Mouse (Mus musculus) adrenal gland, adult 18-20 months (tissue): ENCODE results near the gene Nfic. TPM values are rescaled to one million over a fixed set of nuclear protein-coding genes. Genes with fewer than 3 reads are reported as not detected.
A peak's percentile ranks its signal among the peaks of the same experiment; 100 is the strongest.

Source experiments
- DNase-seq, 2 experiments: peaks; one replicate each; pipeline ENCODE4 v3.0.0; 2021 to 2022; ENCODE audit warnings: low spot score in 2 of 2
- total RNA-seq, 2 experiments: library from RNA; stranded (reverse); gene quantifications; 1 replicate in 1 of 2; 2 replicates in 1 of 2; pipeline ENCODE4 v1.2.3; 2021

Gene Nfic
- total RNA-seq, 2 experiments from 2014 or later: 69.1 to 78.7 TPM

DNA sequence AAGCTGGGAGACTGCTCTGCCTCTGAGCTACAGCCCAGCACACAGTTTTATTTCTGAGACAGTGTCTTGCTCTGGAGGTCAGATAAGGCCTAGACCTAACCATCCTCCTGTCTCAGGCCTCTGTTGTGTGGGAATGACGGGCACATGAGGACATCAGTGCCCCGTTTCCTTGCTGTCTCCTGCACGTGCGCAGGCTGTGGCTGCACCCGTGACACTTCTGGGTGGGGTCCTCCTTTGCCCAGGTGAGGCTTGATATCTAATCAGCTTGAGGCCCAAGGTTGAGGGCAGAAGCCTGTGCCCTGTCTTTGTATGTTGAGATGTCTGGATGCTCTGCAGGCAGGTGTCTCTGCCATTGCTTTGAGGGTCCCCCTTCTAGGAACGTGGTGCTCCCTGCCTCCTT lies 63.2 kb downstream of the Nfic start:
- no peak for DNase-seq

DNA sequence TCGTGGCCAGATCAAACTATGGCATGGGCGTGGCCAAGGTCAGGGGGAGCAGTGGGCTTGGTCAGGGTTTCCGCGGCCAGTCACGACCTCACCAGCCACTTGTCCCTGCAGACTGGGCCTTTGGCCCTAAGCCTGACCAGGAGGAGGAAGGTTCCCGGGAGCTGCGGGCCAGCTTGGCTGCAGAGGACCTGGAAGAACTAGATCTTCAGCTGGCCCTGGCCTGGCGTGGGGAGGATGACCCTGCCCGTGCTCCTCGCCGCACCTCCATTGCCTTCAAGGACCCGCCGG lies 64.8 kb downstream of the Nfic start:
- no peak for DNase-seq

DNA sequence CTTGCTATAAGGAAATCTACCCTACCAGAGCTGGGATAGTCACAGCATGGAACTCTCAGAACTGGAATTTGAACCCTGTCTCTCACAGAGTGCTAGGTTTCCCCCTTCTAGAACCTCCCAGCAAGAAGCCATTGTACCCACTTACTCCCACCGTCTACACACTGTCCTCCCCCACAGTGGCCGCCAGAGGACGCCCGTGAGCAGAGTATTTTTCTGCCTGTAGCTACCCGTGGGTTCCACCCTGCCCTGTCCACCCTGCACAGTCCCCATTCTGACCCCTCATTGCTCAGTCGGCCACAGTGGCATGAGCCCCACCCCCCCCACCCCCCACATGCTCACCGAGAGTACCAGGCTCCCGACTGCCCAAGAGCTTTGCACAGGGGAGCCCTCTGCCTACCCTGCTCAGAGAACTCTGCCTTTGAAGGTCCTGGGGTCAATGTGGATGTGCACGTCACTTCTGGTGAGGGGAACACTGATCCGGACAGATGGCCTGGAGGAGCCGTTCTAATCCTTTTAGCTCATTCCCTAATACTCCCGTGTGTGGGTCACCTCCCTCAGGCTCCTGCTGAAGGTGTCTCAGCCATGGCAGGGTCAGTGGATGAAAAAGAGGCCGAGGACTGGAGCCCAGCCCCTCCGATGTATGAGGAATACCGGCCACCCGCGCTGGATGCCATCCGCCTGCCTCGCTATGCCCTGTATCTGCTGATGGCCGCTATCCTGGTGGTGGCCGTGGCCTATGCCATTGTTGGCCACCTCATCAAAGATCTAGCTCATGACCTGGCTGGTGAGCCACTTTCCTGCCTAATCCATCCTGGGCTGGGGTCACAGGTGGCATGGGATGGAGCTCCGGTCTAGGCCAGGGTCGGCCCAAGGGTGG lies 65.4 kb downstream of the Nfic start:
- peak; percentile 83 to 85 for DNase-seq

DNA sequence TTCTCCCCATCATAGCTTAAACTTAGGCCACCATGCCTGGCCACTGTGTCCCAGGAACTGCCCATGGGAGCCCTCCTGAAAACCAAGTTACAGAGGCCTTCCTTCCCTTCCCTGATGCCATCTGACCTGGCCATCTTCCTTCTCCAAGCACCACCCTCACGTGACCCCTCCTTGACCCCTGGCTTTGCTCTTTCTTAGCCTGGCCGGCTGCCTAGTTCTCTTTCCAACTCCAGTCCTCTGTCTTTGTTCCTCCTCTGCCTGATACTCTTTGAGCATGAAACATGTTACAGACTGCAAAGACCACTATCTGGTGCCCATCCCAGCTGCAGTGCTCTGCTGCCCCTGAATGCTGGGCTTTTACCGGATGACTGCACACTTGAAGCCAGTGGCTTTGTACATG lies 66.1 kb downstream of the Nfic start:
- no peak for DNase-seq

DNA sequence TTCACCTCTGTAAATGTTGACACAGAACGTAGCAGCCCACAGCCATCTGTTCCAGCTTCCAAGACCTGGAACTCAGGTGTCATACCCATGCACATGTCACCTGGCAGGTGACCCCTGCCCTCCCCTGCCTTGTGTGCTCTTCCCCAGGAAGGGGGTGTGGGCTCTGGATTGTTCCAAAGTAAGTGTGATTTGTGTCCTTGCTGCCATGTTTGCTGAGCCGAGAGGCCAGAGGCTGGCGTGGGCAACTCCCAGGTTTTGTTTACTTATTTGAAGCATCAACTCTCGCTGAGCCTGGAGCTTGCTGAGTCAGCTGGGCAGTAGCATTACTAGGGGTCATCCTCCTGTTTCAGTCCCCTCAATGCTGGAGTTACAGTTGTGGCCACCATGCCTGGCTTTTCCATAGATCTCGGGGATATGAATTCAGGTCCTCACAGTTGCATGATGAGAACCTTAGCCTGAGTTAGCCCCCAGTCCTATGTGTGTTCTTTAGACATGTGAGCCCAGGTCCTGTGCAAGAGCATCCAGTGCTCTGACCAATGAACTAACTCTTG lies 66.9 kb downstream of the Nfic start, which contains the start of gene Gm48552:
TSS of gene Gm48552 (plus strand) at position 501 of the 551 bp plus-strand sequence.
- DNase-seq: no peak

DNA sequence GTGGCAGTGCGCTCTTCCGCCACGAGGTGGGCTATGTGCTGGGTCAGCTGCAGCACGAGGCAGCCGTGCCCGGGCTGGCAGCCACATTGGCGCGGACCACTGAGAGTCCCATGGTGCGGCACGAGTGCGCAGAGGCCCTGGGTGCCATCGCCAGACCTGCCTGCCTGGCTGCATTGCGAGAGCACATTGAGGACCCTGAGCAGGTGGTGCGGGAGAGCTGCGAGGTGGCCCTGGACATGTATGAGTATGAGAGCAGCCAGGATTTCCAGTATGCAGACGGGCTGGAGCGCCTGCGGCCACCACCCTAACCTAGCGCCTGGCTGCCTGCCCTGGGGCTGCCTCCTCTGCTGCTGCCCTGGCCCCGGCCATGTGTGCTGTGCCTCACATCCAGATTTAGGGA lies 67.7 kb downstream of the Nfic start:
- DNase-seq: no peak

DNA sequence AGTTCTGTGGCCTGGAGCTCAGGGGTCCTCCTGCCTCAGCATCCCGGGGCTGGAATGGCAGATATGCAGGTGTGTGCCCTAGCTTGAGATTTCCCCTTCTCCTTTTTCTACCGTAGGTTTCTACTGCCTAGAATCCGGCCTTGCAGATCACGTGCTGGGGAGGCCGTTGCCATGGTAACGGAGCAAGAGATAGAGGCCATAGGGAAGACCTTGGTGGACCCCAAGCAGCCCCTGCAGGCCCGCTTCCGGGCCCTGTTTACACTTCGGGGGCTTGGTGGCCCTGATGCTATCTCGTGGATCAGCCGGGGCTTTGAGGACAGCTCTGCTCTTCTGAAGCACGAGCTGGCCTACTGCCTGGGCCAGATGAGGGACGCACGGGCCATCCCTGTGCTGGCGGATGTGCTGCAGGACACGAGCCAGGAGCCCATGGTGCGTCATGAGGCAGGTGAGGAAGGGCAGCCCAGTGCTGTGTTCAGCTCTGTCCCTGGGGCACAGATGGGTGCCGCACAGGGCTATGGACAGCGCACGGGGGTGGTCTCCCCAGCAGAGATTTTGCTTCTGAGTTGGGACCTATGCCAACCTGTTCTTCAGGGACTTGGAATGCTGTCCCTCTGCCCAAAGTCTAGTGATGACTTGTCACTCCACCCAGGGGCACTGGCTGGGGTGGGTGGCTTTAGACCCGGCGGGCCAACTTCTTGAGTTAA lies 69.7 kb downstream of the Nfic start:
- no peak for DNase-seq

DNA sequence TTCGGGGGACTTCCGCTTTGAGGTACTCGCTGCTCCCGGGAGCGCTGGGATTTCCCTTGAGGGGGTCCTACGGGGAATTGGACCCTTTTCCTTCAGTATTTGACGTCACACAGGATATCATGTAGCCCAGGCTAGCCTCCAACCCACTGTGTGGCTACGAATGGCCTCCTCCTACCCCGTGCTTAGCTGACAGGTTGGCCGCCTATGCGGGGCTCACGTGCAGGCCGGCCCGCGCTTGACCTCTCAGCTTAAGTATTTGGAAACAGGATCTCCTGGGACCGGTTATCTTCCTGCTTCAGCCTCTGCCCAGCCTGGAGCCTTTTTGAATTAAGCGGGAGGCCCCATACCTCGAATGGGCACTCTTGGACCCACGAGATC lies 70.8 kb downstream of the Nfic start:
- no peak for DNase-seq

DNA sequence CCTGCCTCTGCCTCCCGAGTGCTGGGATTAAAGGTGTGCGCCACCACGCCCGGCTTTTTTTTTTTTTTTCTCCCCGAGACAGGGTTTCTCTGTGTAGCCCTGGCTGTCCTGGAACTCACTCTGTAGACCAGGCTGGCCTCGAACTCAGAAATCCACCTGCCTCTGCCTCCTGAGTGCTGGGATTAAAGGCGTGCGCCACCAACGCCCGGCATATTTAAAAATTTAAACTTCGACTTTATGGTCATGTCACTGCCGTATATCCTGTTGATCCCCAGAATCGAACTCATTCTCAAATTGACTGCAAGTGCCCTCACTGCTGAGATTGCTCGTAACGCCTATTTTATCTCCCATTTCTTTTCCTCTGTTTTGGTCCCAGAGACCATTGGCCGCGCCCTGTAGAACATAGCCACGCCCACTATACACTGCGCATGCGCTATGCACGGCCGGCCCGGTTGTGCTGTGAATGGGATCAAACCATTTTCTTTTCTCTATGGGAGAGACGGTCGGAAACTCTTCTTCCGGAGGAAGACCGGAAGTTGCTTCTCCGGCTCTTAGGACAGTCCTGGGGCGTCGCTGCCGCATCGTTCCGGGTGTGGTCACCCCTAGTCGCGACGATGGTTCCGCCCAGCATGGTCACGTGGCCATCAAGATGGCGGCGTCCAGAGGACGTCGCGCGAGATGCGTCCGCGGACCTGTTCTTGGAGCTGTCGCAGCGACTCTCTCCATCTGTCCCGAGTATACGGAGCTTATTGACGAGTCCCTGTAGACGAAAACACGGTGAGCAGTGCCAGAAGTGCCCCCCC lies 71.4 kb downstream of the Nfic start, which contains the start of the genes Dohh and Gm48551:
TSS of gene Dohh (plus strand) at position 627 of the 803 bp plus-strand sequence.
TSS of gene Gm48551 (plus strand) at position 665 of the 803 bp plus-strand sequence.
- DNase-seq: peak; percentile 99

DNA sequence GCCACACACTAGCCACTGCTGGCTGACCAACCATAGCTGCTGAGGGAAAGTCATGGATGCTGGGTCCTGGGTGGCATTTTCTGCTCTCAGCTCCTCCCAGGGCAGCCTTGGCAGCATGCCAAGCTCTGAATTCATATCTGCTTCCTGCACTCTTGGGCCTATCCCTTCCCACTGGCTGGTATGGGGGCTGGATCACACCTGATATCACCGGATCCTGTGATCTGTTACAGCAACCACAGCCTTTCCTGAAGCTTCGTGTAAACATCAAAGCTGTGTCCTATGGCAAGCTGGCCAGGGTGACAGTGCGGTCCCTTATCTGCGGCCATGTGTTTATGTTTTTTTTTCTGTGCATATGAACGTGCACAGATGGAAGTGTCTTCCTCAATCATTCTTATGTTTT lies 73.4 kb downstream of the Nfic start:
- no peak for DNase-seq

DNA sequence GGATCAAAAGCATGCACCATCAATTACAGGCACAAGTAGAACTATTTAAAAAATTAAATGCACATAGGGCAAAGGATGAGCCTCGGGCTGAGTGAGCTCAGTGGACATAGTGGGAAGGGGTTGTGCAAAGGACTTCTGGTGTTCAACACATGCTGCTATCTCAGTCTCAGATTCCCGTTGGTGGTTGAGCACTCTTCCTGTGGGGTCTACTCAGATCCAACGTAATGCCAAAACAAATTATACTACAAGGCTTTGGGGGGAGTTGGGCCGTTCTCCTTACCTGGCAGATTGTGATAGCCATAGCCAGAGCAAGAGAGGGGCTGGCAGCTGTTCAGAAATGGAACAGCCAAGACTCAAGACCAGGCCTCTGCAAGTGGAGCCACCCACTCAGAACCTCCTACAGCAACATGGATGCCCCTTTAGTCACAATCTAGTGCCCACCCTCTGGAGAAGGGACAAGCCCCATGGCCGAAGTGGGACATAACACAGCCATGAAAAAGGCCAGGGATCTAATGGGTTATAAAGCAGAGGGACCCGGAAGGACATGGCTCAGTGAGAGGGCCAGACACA lies 75.5 kb downstream of the Nfic start:
- no peak for DNase-seq

DNA sequence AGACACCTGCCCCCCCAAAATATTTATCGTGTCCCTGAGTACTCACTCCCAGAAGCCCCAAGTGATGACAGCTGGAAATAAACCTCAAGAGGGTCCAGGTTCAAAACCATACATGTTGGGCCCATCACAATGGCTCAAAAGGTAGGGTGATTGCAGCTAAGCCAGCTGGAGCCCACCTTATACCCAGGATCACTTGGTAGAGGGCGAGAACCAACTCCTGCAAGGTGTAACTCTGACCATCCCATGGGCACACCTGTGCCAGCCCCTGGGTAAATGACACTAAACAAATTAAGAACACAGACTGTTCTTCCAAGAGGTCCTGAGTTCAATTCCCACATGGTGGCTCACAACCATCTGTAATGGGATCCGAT lies 76.3 kb downstream of the Nfic start:
- no peak for DNase-seq

DNA sequence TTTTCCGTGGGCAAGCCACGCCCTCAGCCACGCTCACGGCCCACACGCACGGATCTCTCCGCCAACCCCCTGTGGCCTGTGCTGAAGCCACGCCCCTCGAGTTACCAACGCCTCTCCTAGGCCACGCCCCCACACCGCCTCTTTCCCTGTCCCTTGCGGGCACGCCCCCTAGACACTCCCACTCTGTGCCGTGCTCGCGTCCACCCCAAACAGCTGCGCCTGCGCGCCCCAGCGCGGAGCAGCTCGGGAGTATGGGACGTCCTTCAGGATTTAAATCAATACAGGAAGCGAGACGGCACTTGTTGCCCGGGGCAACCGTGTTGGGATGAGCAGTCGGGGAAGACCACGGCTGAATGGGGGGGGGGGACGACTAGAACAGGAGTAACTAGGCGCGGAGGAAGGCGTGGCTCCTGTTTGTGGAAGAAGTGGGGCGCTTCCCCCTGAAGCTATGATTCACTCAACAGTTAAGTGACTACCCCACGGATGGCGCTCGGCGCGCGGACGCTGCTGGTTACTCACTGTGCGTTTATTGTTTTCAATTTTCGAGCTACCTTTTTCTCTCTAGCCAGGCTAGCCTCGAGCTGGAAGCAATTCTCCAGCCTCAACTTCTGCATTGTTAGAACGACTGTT lies 76.8 kb downstream of the Nfic start:
- peak; percentile 100 for DNase-seq

DNA sequence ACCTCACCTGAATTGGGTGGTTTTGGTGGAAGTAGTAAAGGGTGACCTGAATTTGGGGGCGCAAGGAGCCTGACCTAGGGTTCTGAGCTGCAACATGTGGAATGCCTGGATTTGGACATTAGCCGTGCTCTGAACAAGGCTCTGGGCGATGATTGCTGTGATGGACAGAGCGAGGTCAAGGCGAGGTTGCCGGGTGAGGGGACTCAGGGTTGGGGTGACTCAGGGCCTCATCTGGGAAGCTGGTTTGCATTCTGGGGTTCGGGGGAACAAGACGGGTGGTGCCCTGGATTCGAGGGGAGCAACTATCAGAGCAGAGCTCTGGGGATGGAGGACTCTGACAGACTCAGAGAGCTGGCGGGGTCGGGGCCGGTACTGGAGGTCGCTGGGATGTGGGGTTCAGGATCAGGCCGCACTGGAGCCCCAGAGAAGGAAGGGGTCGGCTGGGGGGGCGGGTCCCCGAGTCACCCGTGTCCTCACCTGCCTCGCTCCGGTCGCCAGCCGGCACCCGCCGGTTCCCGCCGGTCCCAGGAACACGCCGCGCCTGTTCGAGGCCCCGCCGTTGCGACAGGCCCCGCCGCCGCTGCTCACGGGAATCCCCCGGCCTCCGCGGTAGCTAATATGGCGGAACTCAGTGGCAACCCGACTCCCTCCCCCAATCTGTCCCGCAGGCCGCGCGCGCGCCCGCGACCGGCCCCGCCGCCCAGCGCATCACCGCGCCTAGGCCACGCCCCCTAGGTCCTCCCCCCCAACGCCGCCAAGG lies 77.5 kb downstream of the Nfic start, which contains the start of gene Fzr1:
TSS of gene Fzr1 (minus strand) at position 724 of the 760 bp plus-strand sequence.
- no peak for DNase-seq

DNA sequence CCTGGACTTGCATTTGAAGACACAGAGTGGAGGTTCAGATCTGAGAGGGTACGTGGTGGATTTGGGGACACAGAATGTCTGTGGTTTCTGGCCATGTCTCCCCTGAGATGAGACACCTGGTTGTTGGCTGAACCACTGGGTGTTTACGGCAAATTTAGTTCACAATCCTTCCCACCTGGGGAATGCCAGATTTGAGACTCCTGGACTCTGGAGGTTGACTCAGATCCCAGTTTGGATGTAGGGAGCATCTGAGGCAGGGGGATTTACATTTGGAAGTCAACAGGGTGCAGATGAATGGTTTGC lies 78.1 kb downstream of the Nfic start:
- no peak for DNase-seq

DNA sequence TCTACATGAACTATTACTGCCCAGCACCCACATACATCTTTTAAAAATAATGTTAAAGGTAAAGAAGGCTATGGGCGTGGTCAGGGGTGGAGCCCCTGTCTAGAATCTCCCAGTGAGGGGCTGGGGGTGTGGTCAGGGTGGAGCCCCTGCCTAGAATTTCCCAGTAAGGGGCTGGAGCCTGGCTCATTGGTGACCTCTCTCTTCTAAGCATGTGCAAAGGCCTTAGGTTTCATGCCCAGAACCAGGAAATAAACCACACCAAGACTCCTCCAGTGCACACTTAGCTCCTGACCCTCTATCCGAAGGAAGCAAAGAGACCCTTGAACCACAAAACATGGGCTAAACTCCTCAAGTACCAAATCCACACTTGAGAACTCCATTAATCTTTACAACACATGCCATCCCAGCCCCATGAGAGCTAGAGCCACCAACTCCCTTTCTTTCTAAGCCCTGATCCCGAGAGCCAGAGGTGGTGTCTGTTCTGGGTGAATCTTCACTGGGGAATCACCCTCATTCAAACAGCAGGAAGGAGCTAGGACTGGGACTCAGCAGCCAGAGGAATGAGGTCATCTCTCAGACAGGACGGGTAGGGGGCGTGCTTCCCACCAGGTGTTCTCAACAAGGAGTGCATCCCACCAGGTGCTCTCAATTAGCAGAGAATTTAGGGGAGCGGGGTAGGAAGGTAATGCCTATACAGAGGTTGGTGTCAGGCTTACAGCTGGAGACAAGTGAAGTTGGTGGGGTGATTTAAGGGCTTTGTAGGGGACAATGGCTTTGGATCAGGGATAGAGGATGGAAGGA lies 78.7 kb downstream of the Nfic start:
- no peak for DNase-seq

DNA sequence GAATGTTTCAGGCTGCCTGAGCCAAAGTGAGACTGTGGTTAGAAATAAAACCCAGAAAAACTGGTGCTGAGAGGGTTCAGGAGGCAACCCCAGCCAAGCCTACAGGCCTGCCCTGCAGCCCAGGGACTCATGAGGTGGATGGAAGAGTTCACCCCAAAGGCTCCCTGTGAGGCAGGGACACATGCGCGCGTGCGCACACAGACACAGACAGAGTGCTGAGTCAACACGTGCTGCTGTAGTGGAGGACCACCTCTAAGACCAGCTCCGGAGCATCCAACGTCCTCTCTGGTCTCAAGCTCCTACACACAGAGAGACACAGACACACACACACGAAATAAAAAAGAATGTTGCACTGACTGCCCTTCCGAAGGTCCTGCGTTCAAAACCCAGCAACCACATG lies 80.1 kb downstream of the Nfic start:
- no peak for DNase-seq

DNA sequence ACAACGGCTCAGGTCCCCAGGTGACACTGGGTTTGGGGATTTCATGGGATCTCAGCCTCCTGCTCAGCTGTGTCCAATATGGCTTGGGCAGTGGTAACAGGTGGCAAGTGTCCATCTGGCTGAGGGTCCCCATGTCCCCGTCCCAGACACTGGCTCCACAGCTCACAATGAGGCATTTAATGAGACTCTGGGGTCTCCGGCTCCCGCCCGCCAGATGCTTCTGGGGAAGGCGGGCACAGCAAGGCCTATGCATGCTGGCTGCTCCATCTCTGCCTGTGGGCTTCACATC lies 88.3 kb downstream of the Nfic start:
- no peak for DNase-seq

DNA sequence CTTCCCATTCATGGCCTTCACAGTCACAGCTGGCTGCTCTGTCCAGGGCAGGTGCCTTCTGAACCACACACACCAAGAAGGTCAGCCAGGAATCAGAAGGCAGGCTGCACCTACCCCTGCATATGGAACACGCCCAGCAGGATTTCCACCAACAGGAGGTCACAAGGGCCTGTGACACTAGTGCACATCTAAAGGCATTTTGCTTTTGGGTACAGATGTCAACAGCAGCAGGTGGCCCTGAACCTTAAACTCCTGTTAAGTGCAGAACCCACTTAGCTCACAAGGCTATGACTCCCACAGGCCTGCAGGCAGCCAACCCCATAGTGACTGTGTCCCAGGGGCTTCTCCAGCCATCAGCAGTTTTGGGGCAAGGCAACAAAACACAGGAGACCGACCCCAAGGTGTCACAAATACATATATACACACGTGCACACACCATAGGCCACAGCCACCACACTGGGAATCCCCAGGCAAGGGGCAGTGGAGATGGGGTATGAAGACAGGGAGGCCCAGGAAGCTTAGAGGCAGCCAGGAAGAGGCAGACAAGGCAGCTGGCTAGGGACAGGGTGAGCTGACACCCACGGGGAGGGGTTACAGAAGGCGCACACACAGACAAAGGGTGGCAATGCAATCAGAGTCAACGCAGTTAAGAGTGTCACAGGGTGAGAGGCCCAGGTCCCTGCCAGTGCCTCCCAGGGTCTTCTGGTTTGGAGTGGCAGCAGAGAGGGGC lies 88.8 kb downstream of the Nfic start:
- no peak for DNase-seq
